Mouse (Mus musculus) skeletal muscle tissue, adult 2 months (tissue): ENCODE measurements around the gene Qrich1.
A peak's percentile ranks its signal among the peaks of the same experiment; 100 is the strongest.
"Not testable (repeated sequence)": the region's sequence is repeated elsewhere in the genome, so short reads cannot be mapped to it uniquely, and the experiment has no call there.

Experiments used
- DNase-seq: peaks from one replicate; pipeline ENCODE4 v3.0.0-alpha.2; 2012; ENCODE audit warnings: low read depth, low spot score

Qrich1 gene

DNA sequence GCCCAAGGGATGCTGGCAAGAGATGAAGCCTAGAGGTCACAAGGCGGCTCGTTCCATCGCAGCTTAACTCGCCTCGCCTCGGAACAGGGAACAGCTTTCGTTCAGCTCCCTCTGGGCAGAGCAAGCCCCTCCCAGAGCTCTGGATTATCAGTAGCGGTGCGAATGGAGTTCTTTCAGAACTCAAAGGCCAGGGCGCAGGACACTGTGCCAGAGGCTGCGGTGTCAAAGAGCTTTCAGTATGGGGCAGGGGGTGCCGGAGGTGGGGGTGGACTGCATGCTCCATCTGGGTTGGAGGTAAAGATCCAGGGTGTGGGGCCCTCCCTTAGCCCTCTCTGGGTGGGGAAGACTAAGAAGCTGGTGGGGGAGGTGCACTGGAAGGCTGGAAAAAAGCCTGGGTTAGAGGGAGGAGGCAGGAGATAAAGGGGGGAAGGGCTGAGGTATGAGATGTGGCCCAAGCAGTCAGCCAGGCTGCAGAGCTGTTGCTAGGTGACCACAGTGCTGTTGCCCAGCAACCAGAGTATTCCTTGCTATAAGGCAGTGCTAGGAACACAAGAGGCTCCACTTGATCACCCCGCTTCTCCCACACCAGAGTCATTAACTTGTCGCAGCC, 71.1 kb downstream of the Qrich1 start:
- DNase-seq = peak; percentile 77

- no peak for DNase-seq
These were observed 72.6 kb downstream of the Qrich1 start for GRCm38 (mm10) chr9:108589229-108589628.

DNA sequence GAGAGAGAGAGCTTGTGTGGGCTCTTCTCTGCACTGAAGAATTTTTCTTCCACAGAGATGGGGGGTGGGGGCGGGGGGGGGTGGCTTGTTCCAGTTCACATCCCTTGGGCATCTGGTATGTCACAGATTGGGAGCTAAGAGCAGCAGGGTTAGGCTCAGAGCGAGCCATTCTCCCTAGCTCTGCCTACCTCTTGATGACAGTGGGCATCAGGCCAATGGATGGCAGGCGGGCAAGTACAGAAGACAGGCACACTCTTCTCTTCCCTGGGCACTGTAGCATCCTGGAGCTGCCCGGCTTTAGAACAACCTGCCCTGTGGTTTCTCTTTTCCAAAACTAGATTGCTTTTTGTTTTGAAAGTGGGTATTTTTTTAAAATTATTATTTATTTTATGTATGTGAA, 74.9 kb downstream of the Qrich1 start:
- no peak for DNase-seq

DNA sequence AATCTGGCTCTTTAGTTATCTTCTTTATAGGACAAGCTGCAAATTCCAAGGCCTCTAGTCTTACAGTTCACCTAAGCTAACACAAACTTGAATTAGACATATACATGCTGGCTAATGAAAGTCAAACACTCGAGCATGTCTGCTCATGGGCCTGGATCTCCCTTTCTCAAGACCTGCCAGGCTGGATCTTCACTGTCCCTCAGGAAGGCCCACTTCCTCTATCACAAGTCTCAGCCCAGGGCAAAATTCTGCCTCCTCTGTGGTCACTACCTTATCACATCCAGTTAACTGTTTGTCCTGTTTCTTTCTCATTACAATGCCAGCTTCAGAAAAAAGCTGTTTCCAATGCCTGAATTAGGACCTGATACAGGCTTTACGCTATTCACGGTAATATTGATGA, 77.7 kb downstream of the Qrich1 start:
- no peak for DNase-seq

DNA sequence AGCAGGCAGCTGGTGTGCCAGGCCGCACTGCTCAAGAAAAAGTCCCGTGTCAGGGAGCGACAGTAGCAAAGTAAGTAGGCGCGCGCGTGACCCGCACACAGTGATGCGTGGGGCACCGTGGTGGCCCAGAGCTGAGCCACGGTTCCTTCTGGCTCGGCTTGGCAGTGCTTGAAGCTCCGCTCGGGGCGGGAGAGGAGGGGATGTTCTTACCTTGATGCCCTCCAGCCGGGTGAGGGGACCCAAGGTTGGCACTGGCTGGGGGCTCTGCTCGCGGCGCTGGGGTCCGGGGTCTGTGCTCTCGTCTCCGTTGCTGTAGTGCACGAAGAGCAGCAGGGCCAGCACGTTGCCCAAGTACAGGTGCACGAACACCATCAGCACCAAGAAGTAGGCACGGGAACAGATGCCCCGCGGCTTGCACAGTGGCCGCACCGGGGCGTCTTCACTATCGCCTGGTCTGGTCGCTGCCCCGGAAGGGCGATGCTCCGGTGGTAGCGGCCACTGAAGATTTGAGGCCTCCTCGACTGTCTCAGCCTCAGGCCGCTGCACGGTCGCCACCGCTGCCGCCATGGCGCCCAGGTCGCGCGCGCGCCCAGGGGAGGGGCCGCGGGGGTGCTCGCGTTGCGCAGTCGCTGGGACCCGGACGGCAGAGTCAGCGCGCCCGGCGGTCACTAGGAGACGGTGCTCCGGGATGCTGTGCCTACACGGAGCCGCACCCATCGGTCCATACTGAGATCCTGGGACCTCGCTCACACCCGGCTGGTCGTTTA, 80.6 kb downstream of the Qrich1 start, which contains the start of gene P4htm:
Gene P4htm (minus strand): TSS at position 670 of the 767 bp plus-strand sequence.
- no peak for DNase-seq

GRCm38 (mm10) chr9:108599021-108599566, 82.5 kb downstream of the Qrich1 start:
- no peak for DNase-seq

DNA sequence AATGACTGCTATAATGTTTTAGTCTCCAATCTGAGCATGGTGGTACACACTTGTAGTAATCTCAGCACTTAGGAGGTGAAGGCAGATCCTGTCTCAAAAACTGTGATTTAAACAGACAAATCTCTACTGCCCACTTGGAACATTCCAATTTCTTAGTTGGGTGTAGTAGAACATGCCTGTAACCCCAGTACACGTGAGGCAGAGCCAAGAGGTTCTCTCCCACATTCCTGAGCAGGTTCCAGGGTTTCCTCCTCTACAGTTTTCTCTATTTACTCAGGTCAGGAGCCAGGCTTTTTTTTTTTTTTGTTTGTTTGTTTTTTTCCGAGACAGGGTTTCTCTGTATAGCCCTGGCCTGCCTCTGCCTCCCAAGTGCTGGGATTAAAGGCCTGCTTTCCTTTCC, 83.4 kb downstream of the Qrich1 start:
- no peak for DNase-seq

- no peak for DNase-seq
These were observed 85.4 kb downstream of the Qrich1 start for GRCm38 (mm10) chr9:108601986-108602385.

DNA sequence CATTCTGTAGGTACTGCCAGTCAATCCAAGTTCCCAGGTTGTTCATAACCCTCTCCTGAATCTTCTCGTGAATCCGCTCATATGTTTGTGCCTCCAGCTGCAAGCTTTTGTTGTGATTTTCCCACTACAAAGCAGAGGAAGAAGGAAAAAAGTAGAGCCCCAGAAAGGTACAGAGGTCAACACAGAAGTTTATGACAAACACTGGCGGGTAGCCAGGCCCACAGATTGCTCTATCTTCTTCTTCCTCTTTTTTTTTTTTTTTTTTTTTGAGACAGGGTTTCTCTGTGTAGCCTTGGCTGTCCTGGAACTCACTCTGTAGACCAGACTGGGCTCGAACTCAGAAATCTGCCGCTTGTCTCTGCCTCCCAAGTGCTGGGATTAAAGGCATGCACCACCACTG, 91.3 kb downstream of the Qrich1 start:
- DNase-seq = not testable (repeated sequence)

GRCm38 (mm10) chr9:108608889-108609288, 92.3 kb downstream of the Qrich1 start:
- DNase-seq = no peak
